Mouse (Mus musculus): ENCODE measurements around the gene Abca4. TPM values are rescaled to one million over a fixed set of nuclear protein-coding genes. Genes with fewer than 3 reads are reported as not detected.

The Abca4 gene
- total and polyA plus RNA-seq, 3 experiments = 0.15 to 0.49 TPM; not detected in 1

GRCm38 (mm10) chr3:122154080-122154479, 109.8 kb downstream of the Abca4 start:
- H3K27ac ChIP-seq (ENCODE audit: control insufficient read depth, low read depth, low read length) = no peak overlapping the region
- DNase-seq (ENCODE audit: low read depth, low spot score) = peak; percentile 32
- TF ChIP-seq HCFC1 (IDR thresholded peaks at IDR 0.05; ENCODE audit: low read depth, low read length) (no peak), ELF1 (IDR thresholded peaks at IDR 0.05; ENCODE audit: low read depth, low read length) (no peak), ZNF384 (IDR thresholded peaks at IDR 0.05; ENCODE audit: low read depth, low read length) (no peak), ZC3H11A (IDR thresholded peaks at IDR 0.05; ENCODE audit: low read depth, low read length) (no peak), CHD1 (IDR thresholded peaks at IDR 0.05; ENCODE audit: low read depth, low read length) (no peak), MYC (IDR thresholded peaks at IDR 0.05; ENCODE audit: low read depth, low read length) (no peak), POLR2AphosphoS5 (IDR thresholded peaks at IDR 0.05; ENCODE audit: borderline replicate concordance, low read depth, low read length) (no peak), CHD2 (IDR thresholded peaks at IDR 0.05; ENCODE audit: low read length) (no peak), NELFE (IDR thresholded peaks at IDR 0.05; ENCODE audit: low read depth, low read length) (no peak), ZKSCAN1 (IDR thresholded peaks at IDR 0.05; ENCODE audit: low read depth, low read length) (no peak), RCOR1 (IDR thresholded peaks at IDR 0.05; ENCODE audit: low read depth, low read length) (no peak), USF1 (IDR thresholded peaks at IDR 0.05; ENCODE audit: low read depth, low read length) (no peak)

DNA sequence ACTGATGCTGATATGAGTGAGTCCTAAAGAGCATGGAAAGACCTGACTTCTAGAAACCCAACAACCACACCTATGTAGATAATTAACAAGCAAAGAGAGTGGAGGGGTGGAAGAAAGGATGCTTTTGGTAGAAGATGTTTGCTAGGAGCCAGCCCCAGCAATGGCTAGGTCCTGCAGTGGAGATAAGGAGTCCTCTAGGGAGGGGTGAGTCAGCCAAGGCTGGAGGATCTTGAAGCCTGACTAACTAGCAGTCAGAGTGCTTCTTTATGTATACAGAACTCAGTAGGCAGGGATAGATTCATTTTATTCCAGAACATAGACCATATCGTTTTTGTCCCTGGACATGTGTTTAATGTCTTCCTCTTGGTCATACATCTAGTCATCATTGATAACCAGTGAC, 115.2 kb downstream of the Abca4 start:
- Histone ChIP-seq H3K27ac (ENCODE audit: control insufficient read depth, low read depth, low read length) (no peak overlapping the region), H3K4me3 (ENCODE audit: control insufficient read depth in 1 of 2, insufficient read depth in 1 of 2, low read depth in 2 of 2, low read length in 2 of 2) (no peak overlapping the region), H3K9ac (ENCODE audit: control insufficient read depth, low read depth, low read length, poor library complexity, severe bottlenecking) (no peak overlapping the region), H3K79me2 (ENCODE audit: control insufficient read depth, insufficient read depth, low read length, poor library complexity) (no peaks in the 10 kb centered on the region), H3K4me1 (ENCODE audit: control insufficient read depth in 1 of 2, insufficient read depth in 2 of 2, low read length in 2 of 2) (no peaks in the 10 kb centered on the region), H3K9me3 (replicated peaks; ENCODE audit: insufficient read depth, low read length) (no peaks in the 10 kb centered on the region), H3K36me3 (ENCODE audit: control insufficient read depth in 1 of 2, insufficient read depth in 2 of 2, low read length in 2 of 2) (no peaks in the 10 kb centered on the region), H3K27me3 (ENCODE audit: control insufficient read depth in 1 of 2, insufficient read depth in 2 of 2, low read length in 2 of 2) (no peaks in the 10 kb centered on the region)
- TF ChIP-seq MXI1 (IDR thresholded peaks at IDR 0.05; ENCODE audit: low read depth, low read length) (no peak), E2F4 (IDR thresholded peaks at IDR 0.05; ENCODE audit: borderline replicate concordance, low read depth, low read length) (no peak), ZKSCAN1 (IDR thresholded peaks at IDR 0.05; ENCODE audit: low read depth, low read length) (no peak), ZNF384 (IDR thresholded peaks at IDR 0.05; ENCODE audit: low read depth, low read length) (no peak), SMC3 (IDR thresholded peaks at IDR 0.05; ENCODE audit: low read depth, low read length) (no peak)
- no peak for DNase-seq (ENCODE audit: low read depth, low spot score)

More at GRCm38 (mm10) chr3:122154080-122154479, 109.8 kb downstream of the Abca4 start:
- no peak overlapping the region for H3K9ac ChIP-seq (ENCODE audit: control insufficient read depth, low read depth, low read length, poor library complexity, severe bottlenecking)
- no peaks in the 10 kb centered on the region for H3K4me1 ChIP-seq (ENCODE audit: control insufficient read depth in 1 of 2, insufficient read depth in 2 of 2, low read length in 2 of 2)
- no peak overlapping the region for H3K4me3 ChIP-seq (ENCODE audit: control insufficient read depth in 1 of 2, insufficient read depth in 1 of 2, low read depth in 2 of 2, low read length in 2 of 2)
- H3K27me3 ChIP-seq (ENCODE audit: control insufficient read depth in 1 of 2, insufficient read depth in 2 of 2, low read length in 2 of 2) = no peaks in the 10 kb centered on the region
- no peaks in the 10 kb centered on the region for H3K79me2 ChIP-seq (ENCODE audit: control insufficient read depth, insufficient read depth, low read length, poor library complexity)
- no peaks in the 10 kb centered on the region for H3K36me3 ChIP-seq (ENCODE audit: control insufficient read depth in 1 of 2, insufficient read depth in 2 of 2, low read length in 2 of 2)
- no peaks in the 10 kb centered on the region for H3K9me3 ChIP-seq (replicated peaks; ENCODE audit: insufficient read depth, low read length)
